Mouse (Mus musculus) liver, adult 2 months (tissue): ENCODE data around the gene Med24. TPM values are rescaled to one million over a fixed set of nuclear protein-coding genes. Genes with fewer than 3 reads are reported as not detected.

Source experiments
- DNase-seq: peaks from one replicate; pipeline ENCODE4 v3.0.0-alpha.2; 2011; ENCODE audit warnings: low read depth, low spot score; ENCODE audit errors: extremely low read depth
- H3K27ac ChIP-seq: fragments of 200-500 bp; replicated peaks from 2 replicates; pipeline ENCODE4 v1.5.1; 2012; ENCODE audit warnings: low read depth, mild to moderate bottlenecking, control low read depth, inconsistent platforms, low read length; ENCODE audit not compliant: insufficient read depth
- H3K27me3 ChIP-seq: fragments of 200-500 bp; 2 replicates; pipeline ENCODE4 v1.6.1; 2012; ENCODE audit warnings: mild to moderate bottlenecking, moderate library complexity, low read length, inconsistent platforms; ENCODE audit not compliant: control insufficient read depth, insufficient read depth
- H3K36me3 ChIP-seq: fragments of 200-500 bp; 2 replicates; pipeline ENCODE4 v1.6.1; 2012; ENCODE audit warnings: low read length, inconsistent platforms; ENCODE audit not compliant: control insufficient read depth, insufficient read depth
- H3K4me1 ChIP-seq: fragments of 200-500 bp; 2 replicates; pipeline ENCODE4 v1.6.1; 2011; ENCODE audit warnings: low read length; ENCODE audit not compliant: control insufficient read depth, insufficient read depth
- H3K4me3 ChIP-seq: fragments of 200-500 bp; 2 replicates; pipeline ENCODE4 v1.5.1; 2011; ENCODE audit warnings: low read depth, mild to moderate bottlenecking, control low read depth, low read length, moderate library complexity; ENCODE audit not compliant: insufficient read depth
- H3K79me2 ChIP-seq: fragments of 200-500 bp; 2 replicates; pipeline ENCODE4 v1.6.1; 2012; ENCODE audit warnings: inconsistent platforms, mild to moderate bottlenecking, low read length, moderate library complexity; ENCODE audit not compliant: control insufficient read depth, insufficient read depth
- H3K9ac ChIP-seq: fragments of 200-500 bp; 2 replicates; pipeline ENCODE4 v1.6.1; 2012; ENCODE audit warnings: low read depth, mild to moderate bottlenecking, control low read depth, inconsistent platforms, low read length
- CTCF ChIP-seq: fragments of 200-500 bp; IDR thresholded peaks from 2 replicates; pipeline ENCODE4 v1.5.1; 2011; ENCODE audit warnings: low read depth, low read length, control low read depth
- POLR2A ChIP-seq: fragments of 200-500 bp; IDR thresholded peaks from 2 replicates; pipeline ENCODE4 v1.6.1; 2011; ENCODE audit warnings: low read length, control low read depth; ENCODE audit not compliant: insufficient read depth; ENCODE audit errors: extremely low read depth
- WGBS: fragments of 180-500 bp; shearing (Covaris S2); methylation state at CpG from one replicate; pipeline ENCODE4 v1.1.7; 2018; 5-methylcytosine and 5-hydroxymethylcytosine counted together
- polyA plus RNA-seq: library from polyadenylated mRNA; depleted of rRNA; stranded (reverse); fragments of >200 nt; gene quantifications from 2 replicates; pipeline ENCODE4 v1.2.3, GENCODE M21; 2012
- total RNA-seq: library from RNA; depleted of rRNA; stranded (reverse); fragments of >200 nt; gene quantifications from 2 replicates; pipeline ENCODE4 v1.2.3, GENCODE M21; 2014

Med24 gene
- total and polyA plus RNA-seq, 2 experiments, result 3.9 to 23.2 TPM

DNA sequence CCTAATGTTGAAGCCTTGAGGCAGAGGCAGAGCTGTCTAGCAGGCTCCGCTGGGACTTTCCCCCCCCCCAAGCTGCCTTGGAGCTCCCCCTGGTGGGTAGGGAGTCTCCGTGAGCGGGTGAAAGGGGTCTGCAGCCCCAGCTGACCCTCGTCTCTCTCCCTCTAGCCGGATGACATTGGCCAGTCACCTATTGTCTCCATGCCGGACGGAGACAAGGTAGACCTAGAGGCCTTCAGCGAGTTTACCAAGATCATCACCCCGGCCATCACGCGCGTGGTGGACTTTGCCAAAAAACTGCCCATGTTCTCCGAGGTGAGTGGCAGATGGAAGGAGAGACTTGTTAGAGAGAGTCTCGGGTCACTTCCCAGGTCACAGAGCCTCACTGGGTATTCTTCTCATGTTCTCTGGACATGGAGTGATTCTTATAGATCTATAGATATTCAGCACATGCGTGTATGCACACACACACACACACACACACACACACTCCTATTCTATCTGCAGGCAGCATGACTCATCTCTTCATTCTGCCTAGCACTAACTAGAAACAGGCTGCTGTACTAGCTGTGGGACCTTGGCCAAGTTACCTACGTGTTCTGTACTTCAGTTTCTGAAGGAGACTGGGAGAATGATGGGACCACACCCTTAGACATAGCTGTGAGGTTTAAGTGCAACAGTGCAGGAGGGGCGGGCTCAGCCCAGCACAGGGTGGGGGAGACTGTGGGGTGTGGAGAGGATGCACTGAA, 33.7 kb upstream of the Med24 start:
- no peaks in the 10 kb centered on the region for H3K79me2 ChIP-seq
- no peak overlapping the region for H3K4me3 ChIP-seq
- no peak for DNase-seq
- H3K27ac ChIP-seq, result no peak overlapping the region
- H3K4me1 ChIP-seq, result no peaks in the 10 kb centered on the region
- no peak overlapping the region for H3K9ac ChIP-seq
- 83% methylated on average over 17 of the region's 17 CpGs for WGBS
- no peaks in the 10 kb centered on the region for H3K27me3 ChIP-seq
- TF ChIP-seq POLR2A (no peak), CTCF (peak; percentile 54)
- peaks cover 2% of the 10 kb centered on the region for H3K36me3 ChIP-seq

DNA sequence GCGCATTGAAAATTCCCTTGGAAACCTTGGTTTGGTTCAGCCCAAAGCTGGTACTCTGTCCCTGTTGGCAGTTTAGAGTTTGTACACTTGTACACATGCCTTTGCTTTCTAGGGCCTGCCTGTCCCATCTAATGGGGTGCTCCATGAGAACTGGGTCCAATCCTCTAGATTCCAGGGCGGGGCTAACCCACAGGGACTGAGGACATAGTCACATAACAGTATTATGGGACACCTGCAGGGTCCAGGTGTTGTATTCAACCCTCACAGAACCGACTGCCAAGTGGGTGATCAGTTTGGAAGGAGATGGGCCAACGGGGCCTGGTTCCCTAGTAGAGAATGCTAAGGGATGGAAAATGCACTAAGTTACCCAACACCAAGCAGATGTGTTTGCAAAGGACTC, 32.7 kb upstream of the Med24 start:
- Histone ChIP-seq H3K9ac (no peak overlapping the region), H3K36me3 (no peaks in the 10 kb centered on the region), H3K27ac (no peak overlapping the region), H3K27me3 (no peaks in the 10 kb centered on the region), H3K4me3 (no peak overlapping the region), H3K79me2 (no peaks in the 10 kb centered on the region), H3K4me1 (no peaks in the 10 kb centered on the region)
- TF ChIP-seq CTCF (no peak), POLR2A (no peak)
- WGBS, result 93% methylated on average over 4 of the region's 4 CpGs
- no peak for DNase-seq

DNA sequence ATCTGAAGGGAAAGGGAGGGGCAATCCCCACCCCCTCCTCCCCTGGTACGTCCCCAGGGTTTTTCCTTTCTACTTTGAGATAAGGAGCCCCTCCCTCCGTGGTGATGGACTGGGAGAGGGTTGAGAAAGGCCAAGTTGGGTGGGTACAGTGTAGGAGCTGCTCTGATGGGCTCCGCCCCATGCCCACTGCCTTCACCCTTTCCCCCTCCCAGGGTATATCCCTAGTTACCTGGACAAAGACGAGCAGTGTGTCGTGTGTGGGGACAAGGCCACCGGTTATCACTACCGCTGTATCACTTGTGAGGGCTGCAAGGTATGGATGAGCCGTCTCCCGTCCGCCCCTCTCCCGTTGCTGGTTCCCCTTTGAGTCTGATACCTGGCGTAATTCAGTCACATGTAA, 27.5 kb upstream of the Med24 start:
- TF ChIP-seq CTCF, result no peak
- TF ChIP-seq POLR2A, result no peak
- Histone ChIP-seq H3K9ac (no peak overlapping the region), H3K79me2 (no peaks in the 10 kb centered on the region; the same call in 1 of the 2 replicates), H3K27me3 (no peaks in the 10 kb centered on the region), H3K36me3 (no peaks in the 10 kb centered on the region), H3K4me3 (no peak overlapping the region), H3K27ac (no peak overlapping the region), H3K4me1 (peaks cover 4% of the 10 kb centered on the region)
- DNase-seq, result no peak
- 88% methylated on average over 12 of the region's 12 CpGs for WGBS

DNA sequence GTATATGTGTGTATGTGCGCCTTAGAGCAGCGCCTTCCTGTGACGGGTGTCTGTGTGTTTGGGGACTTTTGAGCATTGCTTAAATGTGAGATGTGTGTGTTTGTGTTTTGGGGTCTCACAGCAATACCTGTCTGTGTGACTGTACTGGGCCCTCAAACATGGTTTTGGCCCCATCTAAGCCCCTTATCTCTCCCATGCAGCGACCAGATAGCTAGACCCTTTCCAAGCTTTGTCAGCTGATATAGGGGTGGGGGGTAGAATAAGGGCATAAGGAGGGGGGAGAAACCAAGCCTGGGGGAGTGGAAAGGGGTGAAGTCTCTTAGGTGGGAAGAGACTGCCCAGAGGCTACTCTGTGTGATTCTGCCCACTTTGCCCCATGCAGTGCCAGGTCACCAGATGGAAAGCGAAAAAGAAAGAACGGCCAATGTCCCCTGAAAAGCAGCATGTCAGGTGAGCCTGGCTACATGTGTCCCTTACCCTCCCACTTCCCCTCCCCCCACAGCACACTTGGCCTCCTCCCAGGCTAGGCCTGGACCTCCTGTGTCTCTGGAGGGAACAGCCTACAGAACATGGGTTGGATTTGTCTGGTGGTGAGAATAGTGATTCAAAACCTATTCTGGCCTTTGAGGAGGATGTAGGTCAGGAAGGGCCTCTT, 26.6 kb upstream of the Med24 start:
- no peak for DNase-seq
- Histone ChIP-seq H3K4me3 (no peak overlapping the region), H3K4me1 (peaks cover 6% of the 10 kb centered on the region), H3K79me2 (peaks cover 3% of the 10 kb centered on the region; the same call in 1 of the 2 replicates), H3K27ac (no peak overlapping the region), H3K36me3 (no peaks in the 10 kb centered on the region), H3K9ac (no peak overlapping the region), H3K27me3 (no peaks in the 10 kb centered on the region)
- 86% methylated on average over 6 of the region's 6 CpGs for WGBS
- TF ChIP-seq CTCF, result no peak
- TF ChIP-seq POLR2A, result no peak

DNA sequence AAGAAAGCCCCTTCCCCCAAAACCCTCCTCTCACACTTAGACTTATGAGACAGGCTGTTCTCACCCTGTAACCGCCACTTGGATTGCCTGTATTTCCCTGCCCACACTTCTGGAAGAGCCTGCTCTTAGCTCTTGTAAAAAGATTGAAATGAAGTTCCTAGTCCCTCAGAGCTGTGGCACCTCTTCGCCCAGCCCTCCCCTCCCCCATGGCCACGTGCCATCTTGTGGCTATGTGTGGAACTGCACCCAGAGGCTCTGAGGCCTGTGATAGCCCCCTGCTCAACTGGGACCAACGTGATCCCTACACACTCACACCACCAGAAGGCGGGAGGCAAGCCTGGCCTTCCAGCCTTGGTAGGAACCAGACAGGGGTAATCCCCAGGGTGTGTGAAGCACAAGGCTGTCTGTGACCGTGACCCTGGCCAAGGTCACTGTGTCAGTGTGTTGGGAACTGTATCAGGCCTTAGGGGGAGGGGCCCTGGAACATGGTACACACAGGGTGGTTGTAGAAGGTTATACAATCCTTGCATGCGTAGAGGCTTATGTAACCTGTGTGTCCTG, 25.5 kb upstream of the Med24 start:
- peak; percentile 77 for DNase-seq
- TF ChIP-seq POLR2A (no peak), CTCF (peak; percentile 93)
- Histone ChIP-seq H3K9ac (no peak overlapping the region), H3K27ac (no peak overlapping the region), H3K36me3 (no peaks in the 10 kb centered on the region), H3K79me2 (peaks cover 6% of the 10 kb centered on the region; the same call in 1 of the 2 replicates), H3K4me3 (no peak overlapping the region), H3K27me3 (no peaks in the 10 kb centered on the region), H3K4me1 (peaks cover 12% of the 10 kb centered on the region)
- WGBS, result 10% methylated on average over 7 of the region's 7 CpGs

DNA sequence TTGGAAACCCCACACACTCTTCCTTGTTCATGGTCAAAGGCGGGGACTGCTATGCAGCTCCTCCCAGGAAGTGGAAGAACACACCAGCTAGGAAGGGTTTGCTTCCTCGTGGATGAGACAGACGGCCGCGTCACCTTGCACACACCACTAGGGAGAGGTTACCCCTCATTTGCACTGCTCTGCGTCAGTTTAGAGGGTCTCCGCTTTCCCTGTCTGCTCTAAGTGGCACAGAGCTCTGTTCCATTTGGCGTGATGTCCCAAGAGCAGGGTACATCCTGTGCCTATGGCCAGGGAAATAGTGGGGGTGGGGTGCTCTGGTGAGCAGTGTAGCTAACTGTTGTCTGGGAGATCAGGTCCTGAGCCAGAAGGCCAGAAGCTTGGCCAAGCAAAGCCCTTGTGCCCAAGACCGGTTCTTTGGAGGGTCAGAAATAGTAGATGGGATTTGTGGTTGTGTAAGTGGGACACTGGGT, 25.0 kb upstream of the Med24 start:
- 63% methylated on average over 9 of the region's 9 CpGs for WGBS
- no peak for DNase-seq
- Histone ChIP-seq H3K4me3 (no peak overlapping the region), H3K9ac (0 out of 2 replicates have a peak overlapping the region, but pooled peaks have one; percentile 9), H3K4me1 (peaks cover 12% of the 10 kb centered on the region), H3K27me3 (no peaks in the 10 kb centered on the region), H3K79me2 (peaks cover 6% of the 10 kb centered on the region; the same call in 1 of the 2 replicates), H3K36me3 (no peaks in the 10 kb centered on the region), H3K27ac (no peak overlapping the region)
- TF ChIP-seq POLR2A (no peak), CTCF (no peak)
